Mouse (Mus musculus): ENCODE measurements at regions not wholly inside any gene's neighbourhood (a gene's known extent, or its start where the extent isn't known, plus 50 kb on each side); places are given as distances from the start of the nearest gene placed in this dataset.

DNA sequence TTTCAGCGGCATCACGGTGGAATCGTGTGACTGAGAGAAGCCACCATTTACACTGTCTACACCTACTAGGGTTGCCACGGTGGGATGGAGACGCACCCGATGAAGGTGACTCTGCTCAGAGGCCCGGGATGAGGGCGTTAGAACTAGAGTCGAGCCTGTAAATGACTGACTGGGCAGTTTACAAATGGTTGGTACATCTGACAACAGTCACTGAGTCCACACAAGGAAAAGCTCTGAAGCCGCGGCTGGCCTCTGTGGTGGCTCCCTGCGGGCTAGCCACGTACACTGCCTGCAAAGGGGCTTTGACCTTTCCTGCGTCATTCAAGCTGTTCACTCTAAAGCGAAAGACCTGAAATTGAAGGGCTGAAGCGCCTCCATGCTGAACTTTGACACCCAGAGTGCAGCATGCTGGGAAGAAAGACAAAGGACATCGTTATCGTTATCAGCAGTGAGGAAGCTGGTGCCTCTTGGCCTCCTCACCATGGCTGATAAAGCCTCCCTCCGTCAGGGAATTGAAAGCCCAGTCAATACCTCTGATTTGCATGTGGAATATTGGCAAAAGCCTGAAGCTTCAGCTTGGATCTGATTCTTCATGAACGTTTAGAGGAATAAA lies 462.1 kb upstream of the Arglu1 start:
- DNase-seq = no peak

DNA sequence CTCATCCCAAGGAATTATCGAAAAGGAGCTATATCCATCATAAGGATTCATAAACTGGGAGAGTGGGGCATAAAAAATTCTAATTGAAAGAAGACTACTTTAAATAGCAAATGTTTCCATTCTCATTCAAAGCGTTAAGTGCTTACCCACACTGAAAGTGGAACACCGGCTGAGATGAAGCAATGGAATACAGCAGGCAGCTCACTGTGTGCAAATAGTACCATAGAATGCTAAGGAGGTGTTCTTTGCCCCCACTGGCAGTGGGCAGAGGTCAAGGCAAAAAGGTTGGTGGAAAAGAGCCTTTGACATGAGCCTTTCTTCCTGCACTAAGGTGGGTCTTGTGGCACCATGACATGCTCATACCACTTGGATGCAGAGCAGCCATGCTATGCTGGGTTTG lies 454.0 kb upstream of the Arglu1 start:
- no peak for DNase-seq

DNA sequence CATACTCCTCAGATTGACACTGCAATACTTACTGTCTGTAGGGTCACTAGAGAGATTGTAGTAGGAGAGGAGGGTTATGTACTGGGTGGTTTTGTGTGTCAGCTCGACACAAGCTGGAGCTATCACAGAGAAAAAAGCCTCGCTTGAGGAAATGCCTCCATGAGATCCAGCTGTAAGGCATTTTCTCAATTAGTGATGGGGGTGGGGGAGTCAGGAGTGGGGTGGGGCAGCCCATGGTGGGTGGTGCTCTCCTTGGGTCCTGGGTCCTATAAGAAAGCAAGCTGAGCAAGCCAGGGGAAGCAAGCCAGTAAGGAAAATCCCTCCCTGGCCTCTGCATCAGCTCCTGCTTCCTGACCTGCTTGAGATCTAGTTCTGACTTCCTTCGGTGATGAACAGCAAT lies 449.5 kb upstream of the Arglu1 start:
- DNase-seq = no peak

- DNase-seq = peak in 1 of 2 experiments; percentile 14
Observed at GRCm38 (mm10) chr8:9139059-9139620, 448.8 kb upstream of the Arglu1 start.

GRCm38 (mm10) chr8:9133758-9134157 lies 443.4 kb upstream of the Arglu1 start:
- DNase-seq = no peak

DNA sequence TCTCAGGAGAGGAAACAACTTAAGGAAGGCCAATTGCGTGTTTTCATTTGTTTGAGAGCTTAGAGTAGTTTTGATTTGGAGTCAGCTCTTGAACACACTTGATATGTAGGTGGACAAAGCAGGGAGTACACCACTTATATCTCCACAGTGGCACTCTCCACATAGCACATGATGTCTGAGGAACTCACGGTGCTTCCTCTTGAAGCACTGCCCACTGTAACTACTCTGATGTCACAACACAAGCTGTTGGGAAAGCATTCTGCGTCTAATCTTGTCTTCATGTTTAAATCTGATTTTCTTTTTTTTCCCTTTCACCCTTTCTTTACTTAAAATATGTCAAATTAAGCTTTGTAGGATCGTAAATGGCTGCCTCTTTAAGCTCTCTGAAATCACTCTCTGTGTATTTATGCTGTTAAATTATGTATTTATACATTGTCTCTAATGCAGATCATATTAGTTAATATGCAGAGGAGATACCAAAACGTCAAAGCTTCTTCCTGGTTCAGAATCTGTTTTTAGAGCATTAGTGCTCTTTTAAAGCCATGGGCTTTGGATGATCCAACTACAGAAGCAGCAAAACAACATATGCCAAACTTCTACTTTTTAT lies 442.4 kb upstream of the Arglu1 start:
- DNase-seq = no peak

GRCm38 (mm10) chr8:9131249-9131648 lies 440.9 kb upstream of the Arglu1 start:
- DNase-seq = no peak

DNA sequence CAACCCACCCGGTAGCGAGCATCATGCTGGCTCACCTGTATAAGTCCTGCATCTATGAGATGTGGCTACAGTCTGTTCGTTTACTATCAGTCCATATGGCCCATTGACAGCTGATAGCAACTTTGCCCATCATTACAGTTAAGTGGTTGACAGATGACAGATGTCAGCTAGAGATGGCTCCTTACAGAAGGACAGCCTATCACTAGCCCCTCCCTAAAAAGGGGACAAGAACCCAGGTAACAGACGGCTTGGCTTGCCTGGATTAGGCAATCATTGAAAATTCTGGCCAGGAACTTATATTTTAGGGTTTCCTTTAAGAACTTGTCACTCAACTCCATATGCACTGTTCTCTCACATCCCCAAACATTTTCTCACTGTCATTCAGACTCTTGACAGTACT lies 434.2 kb upstream of the Arglu1 start:
- DNase-seq = no peak

DNA sequence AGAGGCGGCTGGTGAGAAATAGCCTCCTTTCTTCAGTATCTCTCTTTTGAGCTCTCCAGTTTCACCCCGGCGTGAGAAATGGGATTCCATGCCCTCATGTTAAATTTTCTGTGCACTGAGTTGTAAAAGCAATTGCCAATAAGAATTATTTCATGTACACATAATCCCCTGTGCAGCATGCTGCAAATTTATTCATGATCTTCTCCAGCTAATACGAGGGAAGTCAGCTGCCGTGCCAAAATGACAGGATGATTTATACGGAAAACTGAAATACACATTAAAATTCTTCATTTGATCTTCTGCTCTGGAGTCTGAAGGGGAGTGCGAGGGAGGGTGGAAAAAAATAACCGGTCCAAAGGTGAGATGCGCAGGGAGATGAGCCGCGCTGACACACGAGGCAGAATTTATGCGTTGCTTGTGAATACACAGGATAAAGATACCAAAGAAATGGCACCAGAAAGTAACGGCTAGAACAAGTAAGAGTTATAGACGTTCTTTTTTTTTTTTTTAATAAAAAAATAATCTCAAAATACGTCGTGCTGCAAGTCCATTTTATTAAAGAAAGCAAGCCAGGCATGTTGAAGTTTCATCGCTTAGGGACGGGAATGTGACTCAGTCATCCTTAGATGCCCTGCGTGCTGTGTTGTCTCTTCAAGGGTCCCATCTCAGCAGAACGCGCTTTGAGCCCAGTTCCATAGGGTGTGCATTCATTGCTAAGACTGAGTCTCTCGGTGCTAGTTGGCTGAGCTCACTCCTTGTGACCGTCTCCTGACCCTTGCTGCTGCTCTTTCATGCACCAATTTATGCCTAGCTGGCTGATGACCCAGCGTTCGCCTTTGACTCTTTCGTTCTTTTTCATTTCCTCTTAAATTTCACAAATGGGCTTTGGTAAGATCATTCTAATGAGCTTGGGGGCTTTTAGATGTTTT lies 427.8 kb upstream of the Arglu1 start:
- no peak for DNase-seq

- no peak for DNase-seq
Observed at GRCm38 (mm10) chr8:9095980-9096379, 405.7 kb upstream of the Arglu1 start.

DNA sequence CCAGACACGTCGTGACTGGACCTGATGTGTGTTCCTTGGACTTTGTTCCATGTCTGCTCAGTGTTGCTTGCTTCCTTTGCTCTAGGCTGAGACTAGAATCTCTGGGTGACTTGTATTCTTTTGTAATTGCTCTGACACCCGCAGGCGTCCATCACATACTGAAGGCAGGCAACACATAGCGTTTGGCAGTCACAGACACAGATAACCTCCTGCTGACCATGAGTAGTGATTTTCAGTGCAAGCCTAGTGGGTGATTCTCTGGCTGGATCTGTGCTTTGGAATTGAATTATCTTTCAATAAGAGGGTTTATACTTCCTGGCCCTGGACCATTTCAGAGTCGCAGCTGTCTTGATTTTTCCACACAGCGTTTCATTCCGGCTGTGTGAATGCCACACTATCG lies 403.7 kb upstream of the Arglu1 start:
- DNase-seq = no peak

DNA sequence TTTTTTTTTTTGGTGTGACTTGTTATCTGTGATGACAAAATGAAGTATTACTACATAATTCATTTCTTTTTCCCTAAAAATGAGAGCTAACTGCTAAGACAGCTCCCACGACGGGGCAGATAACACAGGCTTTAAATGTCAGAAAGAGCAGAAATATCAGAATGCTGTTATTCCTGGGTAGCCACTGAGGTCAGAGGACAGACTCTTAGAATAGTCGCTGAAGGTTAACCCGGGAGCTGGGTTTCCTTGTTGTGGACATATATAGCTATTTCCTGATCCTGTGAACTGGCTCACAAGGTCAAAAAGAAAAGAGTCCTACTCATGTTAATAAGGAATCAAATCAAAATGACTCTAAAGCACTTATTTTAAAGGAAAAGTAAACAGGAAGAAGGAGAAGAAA lies 403.0 kb upstream of the Arglu1 start:
- no peak for DNase-seq

DNA sequence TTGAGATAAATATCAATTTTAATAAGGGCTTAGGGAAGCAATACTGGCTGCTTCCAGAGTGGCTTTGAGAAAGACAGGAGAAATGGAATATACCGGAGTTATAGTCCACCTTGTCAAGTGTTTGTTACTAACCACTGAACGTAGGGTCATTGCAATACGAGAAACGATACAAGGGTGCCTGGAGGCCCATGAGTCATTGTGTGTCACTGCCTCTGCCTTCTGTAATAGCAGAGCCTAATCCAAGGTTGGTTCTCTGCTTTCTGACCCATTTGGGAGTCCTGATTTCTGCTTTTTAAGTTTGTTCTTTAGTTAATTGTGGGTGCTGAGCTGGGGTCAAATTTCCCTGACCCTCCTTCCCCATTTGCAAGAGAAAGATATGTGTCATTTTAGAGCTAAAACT lies 382.4 kb upstream of the Arglu1 start:
- DNase-seq = no peak

DNA sequence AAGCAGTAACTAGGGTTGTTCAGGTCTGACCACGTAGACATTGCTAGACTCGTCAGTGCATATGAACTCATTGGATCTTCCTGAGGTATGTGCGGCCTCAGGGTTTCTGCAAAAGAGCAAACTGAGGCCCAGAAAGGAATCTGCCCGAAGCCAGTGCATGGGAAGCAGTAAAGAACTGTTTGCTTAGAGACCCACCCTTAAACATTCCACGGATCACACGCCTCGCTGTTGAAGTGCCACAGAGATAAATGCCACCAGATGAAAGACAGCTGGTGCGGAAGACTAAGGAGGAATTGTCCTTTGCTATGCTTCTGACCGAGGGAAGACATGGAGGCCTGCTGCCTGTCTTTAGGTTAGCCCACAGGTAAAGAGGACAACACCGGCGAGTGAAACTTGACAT lies 382.0 kb upstream of the Arglu1 start:
- DNase-seq = no peak

GRCm38 (mm10) chr8:9070953-9071352 lies 380.6 kb upstream of the Arglu1 start:
- no peak for DNase-seq

DNA sequence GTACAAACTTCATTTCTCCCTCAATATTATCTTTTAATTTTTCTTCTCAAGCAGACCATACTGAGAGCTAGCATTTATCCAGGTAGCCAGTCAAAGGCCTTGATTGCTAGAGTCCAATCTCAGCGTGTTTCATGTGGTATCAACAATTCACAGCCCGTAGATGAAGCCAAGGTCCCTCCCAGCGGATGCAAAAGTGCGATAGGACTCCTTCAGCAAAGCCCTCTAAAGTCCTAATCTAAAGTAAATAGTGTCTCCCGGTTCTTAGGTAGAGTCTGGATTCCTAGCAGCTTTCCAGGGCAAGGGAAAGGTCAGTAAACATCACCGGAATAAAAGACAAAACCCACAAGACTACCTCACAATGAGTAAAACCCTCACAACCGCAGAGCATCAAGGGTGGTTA lies 379.5 kb upstream of the Arglu1 start:
- no peak for DNase-seq

GRCm38 (mm10) chr8:9067731-9068130 lies 377.4 kb upstream of the Arglu1 start:
- no peak for DNase-seq

- no peak for DNase-seq
Observed at GRCm38 (mm10) chr8:9060166-9060565, 369.8 kb upstream of the Arglu1 start.

DNA sequence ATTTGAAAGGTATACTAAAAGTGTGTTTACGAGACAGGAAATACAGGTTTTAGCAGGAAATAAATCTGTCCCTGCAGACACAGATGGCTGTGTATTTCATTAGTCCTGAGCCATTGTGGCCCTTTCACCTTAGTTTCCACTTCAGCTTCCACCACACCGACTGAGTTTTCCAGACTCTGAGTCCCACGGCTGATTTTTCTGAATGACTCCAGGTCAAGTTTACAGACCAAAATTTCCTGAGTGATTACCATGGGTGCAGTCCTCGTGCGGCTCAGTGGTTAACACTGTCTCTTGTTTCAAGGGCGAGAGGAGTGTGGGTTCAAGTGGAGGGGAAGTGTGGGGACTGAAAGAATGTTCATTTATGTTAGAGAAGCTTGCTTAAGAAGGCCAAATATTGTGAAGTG lies 365.1 kb upstream of the Arglu1 start:
- no peak for DNase-seq

DNA sequence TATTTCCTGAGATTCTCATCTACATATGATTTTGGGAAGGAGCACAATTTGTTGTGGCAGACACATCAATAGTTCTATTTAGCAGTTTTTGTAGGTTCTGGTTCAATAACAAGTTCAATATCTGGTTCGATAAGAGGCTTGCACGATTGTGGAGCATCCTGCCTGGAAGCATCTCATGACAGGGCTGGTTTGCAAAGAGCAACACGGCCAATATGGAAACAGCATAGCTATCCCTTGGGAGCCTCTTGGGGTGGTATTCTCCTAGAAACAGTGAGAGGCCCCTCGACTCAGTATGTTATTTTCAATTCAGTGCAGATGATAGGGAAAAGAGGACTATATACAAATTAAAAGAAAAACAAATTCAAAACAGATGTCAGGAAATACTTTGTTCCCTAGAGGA lies 364.5 kb upstream of the Arglu1 start:
- DNase-seq = no peak

DNA sequence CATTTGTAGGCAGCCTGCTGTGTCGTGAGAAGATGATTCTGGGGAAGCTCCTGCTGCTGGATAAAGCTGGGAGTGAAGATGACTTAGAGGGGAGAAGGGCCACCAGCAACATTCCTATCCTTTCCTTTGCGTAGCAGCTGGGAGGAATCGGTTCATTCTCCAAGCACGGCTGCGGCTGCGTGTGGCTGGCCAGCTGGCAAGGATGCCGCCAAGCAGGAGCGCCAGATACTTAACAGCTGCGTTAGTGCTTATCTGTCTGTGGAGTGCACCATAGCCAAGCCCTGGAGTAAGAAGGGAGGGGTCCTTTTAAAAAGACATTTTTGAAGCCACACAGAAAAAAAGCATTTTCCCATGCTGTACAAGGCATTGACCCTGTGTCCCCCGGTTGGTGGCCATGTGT lies 361.4 kb upstream of the Arglu1 start:
- DNase-seq = peak in 1 of 2 experiments; percentile 6

DNA sequence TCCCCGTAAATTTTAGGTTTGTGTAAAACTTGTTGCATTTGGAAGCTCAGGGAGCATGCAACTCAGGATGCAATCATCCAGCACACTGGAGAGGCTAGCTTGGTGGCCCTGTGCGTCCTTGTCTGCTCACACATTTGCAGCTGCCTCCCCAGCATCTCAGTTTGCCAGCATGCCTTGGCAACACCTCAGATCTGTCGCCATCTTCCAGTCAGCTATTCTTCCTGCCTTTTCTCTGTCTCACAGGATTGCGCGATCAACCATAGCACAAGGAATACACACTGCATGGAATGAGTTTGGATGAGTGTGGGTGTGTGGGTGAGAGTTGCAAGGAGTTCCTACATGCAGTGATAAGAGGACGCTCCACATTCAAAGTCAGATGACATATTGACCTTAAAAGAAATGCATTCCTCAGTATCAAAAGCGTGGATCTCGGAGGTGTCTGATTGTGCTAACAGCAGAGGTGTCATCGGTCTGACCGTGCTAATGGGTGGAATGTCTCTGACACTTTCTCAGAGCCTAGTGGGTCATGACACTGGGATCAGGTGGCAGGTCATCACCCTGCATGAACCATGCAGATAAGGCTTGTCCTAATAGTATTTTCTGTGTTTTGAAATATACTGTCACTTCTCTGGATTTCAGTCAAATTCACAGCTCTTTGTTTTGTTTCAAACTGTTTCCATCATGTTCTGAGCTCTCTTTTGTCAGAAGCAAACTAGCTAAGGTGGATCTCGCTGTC lies 360.6 kb upstream of the Arglu1 start:
- no peak for DNase-seq

DNA sequence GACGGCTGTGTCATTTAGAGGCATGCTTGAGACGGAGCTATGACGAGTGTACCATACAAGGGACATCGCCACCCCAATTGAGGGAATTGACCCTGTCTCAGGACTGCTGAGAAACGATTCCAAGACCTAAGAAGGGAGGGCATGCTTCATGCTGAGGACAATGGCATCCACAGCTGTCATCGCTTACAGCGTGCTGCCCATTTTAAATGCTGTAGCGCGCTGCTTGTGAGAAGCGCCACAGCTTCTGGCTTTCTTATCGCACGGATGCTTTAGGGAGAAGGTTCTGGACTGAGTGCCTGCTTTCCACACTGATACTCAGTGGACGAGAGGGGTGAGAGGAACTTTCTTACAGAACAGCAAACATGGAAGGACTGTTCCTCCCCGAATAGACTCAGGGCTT lies 357.8 kb upstream of the Arglu1 start:
- DNase-seq = no peak

Measured in cerebellum, postnatal 25 days (tissue).